Mouse (Mus musculus): Measurements from ENCODE around the gene Zscan4f. TPM values are rescaled to one million over a fixed set of nuclear protein-coding genes. Genes with fewer than 3 reads are reported as not detected.
"Not testable (repeated sequence)": the region's sequence is repeated elsewhere in the genome, so short reads cannot be mapped to it uniquely, and the experiment has no call there.

Gene Zscan4f
- polyA plus RNA-seq (2015; fragmentation: Nextera tagmentation; extraction: Ambion mirVana): not detected in 2 replicates

- 91% methylated on average over 3 of the region's 3 CpGs for WGBS
Measured at GRCm38 (mm10) chr7:11397615-11398014, at the start of gene Zscan4f. Gene Zscan4f, plus strand, starts transcription at chr7:11397915.

GRCm38 (mm10) chr7:11384641-11385040, 13.1 kb upstream of the Zscan4f start:
- not testable (repeated sequence) for H3K4me3 ChIP-seq (replicated peaks; ENCODE audit: low read length); H3K9ac ChIP-seq (replicated peaks; ENCODE audit: low read depth, low read length); H3K4me2 ChIP-seq (ENCODE audit: low read length); H3K9me3 ChIP-seq (ENCODE audit: control insufficient read depth, low read length); ATAC-seq; H3K4me1 ChIP-seq (replicated peaks; ENCODE audit: control insufficient read depth, insufficient read depth, low read length); H3K27me3 ChIP-seq (replicated peaks; ENCODE audit: control insufficient read depth, insufficient read depth, low read length); H3K27ac ChIP-seq (ENCODE audit: low read length); H3K36me3 ChIP-seq (ENCODE audit: control insufficient read depth, insufficient read depth)

More at GRCm38 (mm10) chr7:11397615-11398014, at the start of gene Zscan4f:
- not testable (repeated sequence) for ATAC-seq; H3K4me3 ChIP-seq (replicated peaks; ENCODE audit: low read length); H3K9me3 ChIP-seq (ENCODE audit: control insufficient read depth, low read length); H3K27ac ChIP-seq (ENCODE audit: low read length); H3K36me3 ChIP-seq (ENCODE audit: control insufficient read depth, insufficient read depth); H3K9ac ChIP-seq (replicated peaks; ENCODE audit: low read depth, low read length); H3K4me1 ChIP-seq (replicated peaks; ENCODE audit: control insufficient read depth, insufficient read depth, low read length); H3K4me2 ChIP-seq (ENCODE audit: low read length); H3K27me3 ChIP-seq (replicated peaks; ENCODE audit: control insufficient read depth, insufficient read depth, low read length)

Small RNAs within 50 kb of the gene (microRNA-seq; reads per million reads assigned to microRNA genes)
- not detected for gene Gm23087

Other genes starting within 250 kb of the Zscan4f start
- gene Zscan4d, start 231.8 kb upstream of the Zscan4f start, polyA plus RNA-seq (2015; fragmentation: Nextera tagmentation; extraction: Ambion mirVana): not detected in 2 replicates
- not detected in 2 replicates for gene Zscan4e, start 87.2 kb upstream of the Zscan4f start, polyA plus RNA-seq (2015; fragmentation: Nextera tagmentation; extraction: Ambion mirVana)
- not detected in 2 replicates for gene Zscan4-ps2, start 116.4 kb downstream of the Zscan4f start, polyA plus RNA-seq (2015; fragmentation: Nextera tagmentation; extraction: Ambion mirVana)
- gene Zscan4-ps3, start 211.4 kb downstream of the Zscan4f start, polyA plus RNA-seq (2015; fragmentation: Nextera tagmentation; extraction: Ambion mirVana): not detected in 2 replicates

Measured in forebrain, embryonic 16.5 days (tissue).